Mouse (Mus musculus) left cerebral cortex, postnatal 4 days (tissue): ENCODE data around the gene Plcb1. TPM values are rescaled to one million over a fixed set of nuclear protein-coding genes. Genes with fewer than 3 reads are reported as not detected.

Source experiments
- DNase-seq: peaks from one replicate; pipeline ENCODE4 v3.0.0-alpha.2; 2022
- intact Hi-C: fragments of 180-260 bp; cut with DNase I; formaldehyde crosslinking; loops from one replicate; pipeline ENCODE4 v1.15.1; 2025
- total RNA-seq, 2 experiments: library from RNA; stranded (reverse); gene quantifications; 2 replicates each; pipeline ENCODE4 v1.2.3; 2021

Plcb1 gene
- total RNA-seq, 2 experiments from 2014 or later = 109 to 115 TPM

- DNase-seq = no peak
- intact Hi-C loops = no loop called here
Measured at GRCm38 (mm10) chr2:135156055-135156454, 370.2 kb downstream of the Plcb1 start.

DNA sequence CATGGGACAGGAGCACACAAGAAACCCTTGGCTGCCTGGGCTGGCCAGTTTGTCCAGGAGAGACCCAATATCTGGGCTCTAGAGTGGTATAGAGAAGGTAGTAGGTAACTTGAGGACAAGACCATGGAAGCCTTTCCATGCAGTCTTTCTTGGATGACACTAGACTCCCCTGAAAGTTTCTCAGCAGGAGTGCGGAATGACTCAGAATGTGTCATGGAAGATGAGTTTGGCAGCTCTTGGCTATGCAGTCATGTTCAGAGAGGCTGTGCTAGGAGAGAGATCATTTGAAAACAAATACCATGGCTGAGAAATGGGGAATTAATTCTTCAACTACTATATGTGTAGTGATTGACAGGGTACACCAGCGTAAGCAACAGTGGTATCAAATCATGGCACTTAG lies 372.1 kb downstream of the Plcb1 start:
- intact Hi-C loops = no loop called here

DNA sequence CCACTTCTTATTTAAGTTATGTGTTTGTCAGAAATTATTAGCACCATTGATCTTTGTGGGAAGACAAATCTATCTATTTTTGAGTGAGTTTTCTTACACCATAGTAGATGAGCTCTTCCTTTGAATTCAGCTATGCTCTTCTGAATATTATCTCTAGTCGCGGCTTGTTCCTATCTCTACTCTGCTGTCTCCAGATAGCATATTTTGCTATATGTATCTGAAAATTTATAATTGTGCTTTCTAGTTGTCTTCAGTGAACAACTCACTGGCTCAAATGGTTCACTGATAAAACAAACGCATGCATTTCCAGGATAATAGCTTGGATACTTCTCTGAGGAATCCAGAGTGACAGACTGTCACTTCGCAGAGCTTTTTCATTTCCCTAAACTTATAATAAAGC lies 375.8 kb downstream of the Plcb1 start:
- intact Hi-C loops = no loop called here
- DNase-seq = no peak

More for the DNA sequence above, 372.1 kb downstream of the Plcb1 start:
- no peak for DNase-seq

DNA sequence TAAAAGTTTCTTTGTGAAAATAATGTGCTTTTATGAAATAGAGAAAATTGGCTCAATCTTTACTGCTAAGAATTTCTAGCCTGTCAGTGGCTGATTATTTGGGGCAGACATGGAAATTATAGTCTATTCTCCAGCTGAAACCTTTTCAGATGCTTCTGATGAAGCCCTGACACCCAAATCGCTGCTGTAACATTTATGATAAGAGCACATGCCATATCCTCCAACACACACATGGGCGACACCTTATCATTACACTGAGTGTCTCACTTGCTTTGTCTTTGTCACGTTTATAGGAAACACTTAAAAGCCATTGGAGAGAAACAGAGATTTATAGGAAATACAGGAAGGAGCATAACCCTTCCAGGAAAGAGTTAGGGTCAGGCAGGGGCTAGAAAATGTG lies 379.6 kb downstream of the Plcb1 start:
- intact Hi-C loops = no loop called here
- no peak for DNase-seq

DNA sequence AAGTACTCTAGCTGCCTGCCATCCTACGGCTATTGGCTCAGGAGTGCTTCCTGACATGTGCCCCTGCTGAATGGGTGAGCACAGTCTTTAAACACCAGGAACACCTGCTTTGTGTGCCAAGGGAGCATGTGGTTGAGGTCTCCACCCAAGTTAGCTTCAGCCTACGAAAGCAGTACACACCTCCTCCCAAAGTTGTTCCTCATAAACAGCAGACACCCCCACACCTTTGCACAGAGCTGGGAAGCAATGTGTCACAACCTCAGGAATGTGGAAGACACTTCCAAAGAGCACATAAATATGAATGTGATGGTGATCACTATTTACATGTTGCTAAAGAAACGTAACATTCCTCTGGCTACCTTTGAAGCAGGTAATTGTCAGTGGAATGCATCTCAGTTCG lies 389.7 kb downstream of the Plcb1 start:
- intact Hi-C loops = no loop called here
- DNase-seq = no peak

DNA sequence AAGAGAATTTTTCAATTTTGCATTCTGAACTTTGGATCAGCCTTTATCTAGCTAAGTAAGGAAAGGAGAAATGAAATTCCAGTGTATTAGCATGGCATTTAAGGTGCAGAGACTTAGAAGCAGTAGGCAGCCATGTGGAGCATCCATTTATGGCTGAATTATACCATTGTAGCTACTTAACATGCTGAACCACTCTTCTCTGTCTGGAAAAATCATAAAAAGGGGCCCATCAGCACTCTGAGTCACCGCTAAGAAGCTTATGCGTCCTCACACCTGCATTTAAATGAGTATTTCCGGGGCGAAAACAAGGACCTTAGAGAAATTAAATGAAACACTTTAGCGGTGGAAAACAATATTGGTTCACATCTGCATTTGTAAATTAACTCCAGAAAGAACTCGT lies 401.8 kb downstream of the Plcb1 start:
- no peak for DNase-seq
- intact Hi-C loops = no loop called here

GRCm38 (mm10) chr2:135200830-135201229 lies 415.0 kb downstream of the Plcb1 start:
- intact Hi-C loops = no loop called here
- no peak for DNase-seq

DNA sequence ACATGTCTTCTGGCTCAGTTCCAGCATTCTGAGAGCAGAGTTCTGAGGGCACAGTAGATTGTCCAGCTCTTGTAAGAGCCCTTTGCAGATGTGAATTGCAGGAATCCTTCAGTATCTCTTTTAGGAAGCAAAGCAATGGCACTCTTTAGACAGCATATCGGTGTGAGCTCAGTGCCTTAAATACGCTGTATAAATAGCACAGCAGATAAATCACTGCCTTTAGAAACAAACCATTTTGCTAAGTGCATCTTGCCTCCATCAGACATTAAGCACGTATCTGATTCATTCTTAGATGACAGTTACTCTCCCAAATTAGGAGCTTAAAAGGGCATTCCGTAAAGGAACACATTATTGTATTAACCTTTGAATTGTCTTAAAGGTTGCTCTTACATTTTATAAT lies 416.5 kb downstream of the Plcb1 start:
- intact Hi-C loops = no loop called here
- no peak for DNase-seq

DNA sequence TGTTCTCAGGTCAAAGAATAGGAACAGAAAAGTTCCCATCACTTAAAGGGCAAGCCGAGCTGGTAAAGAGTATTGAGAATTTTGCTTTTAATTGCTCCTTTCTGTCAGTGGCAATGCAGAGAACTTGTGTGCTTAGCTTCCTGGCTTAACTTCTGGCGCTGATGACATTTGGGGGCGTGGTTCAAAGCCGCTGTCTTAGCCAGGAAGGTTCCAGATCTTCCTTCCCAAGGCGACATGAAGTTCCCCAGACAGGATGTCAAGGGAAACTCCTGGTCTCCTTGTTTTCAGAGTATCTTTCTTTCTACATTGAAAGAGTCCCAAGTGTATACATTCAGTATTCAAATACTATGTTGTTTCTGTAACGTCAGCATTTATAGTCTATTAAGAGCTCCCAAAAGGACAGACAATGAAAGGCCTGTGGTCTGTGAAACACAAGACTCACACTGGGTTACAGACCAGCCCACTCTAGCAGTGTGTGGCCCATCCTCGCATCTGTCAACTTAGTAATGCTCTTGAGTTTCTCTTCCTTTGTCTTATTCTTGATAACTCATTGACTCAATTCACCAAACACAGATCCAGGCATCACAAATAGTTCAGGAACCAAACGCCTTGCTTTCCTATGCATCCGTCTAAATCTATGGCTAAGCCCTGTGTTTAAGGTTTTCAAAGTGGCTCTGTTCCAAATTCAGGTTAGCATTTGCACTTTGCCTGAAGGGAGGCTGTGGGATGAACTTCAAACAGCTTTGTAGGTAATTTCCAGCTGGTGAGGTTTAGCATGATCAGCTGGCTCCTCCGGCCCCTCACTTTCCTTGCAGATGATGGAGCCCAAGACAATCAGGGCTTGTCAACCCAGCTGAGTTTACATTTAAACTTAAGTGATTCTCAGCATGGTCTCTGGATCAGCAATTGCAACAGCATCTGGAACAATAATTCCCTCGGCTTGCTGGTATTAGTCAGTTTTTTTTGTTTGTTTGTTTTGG lies 418.6 kb downstream of the Plcb1 start:
- intact Hi-C loops = no loop called here
- peak; percentile 24 for DNase-seq

DNA sequence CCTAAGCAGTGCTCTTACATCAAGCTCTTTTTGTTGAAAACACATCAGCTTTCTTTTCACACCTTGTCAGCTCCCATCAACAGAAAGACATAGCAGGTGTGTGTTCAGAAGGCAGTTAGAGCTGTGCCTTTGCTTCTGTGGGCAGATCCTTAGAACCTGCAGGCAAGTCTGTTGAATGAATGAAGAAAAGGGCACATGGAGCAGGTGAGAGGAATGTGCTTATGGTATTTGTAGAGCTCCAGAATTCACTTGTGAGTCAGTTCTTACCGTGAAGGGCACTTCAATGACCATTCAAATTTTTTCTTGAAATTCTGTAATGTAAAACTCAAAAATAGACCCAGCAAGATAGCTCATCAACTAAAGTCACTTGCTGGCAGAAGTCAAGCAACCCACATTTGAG lies 423.0 kb downstream of the Plcb1 start:
- intact Hi-C loops = no loop called here
- no peak for DNase-seq

- intact Hi-C loops = no loop called here
- DNase-seq = no peak
Measured at GRCm38 (mm10) chr2:135214746-135215448, 429.0 kb downstream of the Plcb1 start.

GRCm38 (mm10) chr2:135219406-135219805 lies 433.5 kb downstream of the Plcb1 start:
- intact Hi-C loops = no loop called here
- DNase-seq = no peak

DNA sequence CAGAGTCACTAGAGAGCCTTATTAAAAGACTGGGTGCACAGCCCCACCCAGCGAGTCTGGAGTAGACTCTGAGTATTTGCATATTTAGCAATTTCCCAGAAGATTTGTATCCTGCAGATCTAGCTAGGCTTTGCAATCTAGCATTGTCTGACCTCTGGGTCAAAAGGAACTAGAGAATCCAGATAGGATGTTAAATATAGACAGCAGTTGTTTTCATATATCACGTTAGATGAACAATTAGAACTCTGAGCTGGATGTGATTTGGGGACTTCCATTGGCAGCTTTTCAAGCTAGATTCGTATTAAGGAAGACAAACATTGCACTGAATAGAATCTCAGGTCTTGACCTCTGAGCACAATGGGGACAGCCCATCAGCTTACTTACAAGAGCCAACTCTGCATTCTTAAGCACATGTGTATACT lies 439.7 kb downstream of the Plcb1 start:
- no peak for DNase-seq
- intact Hi-C loops = no loop called here

DNA sequence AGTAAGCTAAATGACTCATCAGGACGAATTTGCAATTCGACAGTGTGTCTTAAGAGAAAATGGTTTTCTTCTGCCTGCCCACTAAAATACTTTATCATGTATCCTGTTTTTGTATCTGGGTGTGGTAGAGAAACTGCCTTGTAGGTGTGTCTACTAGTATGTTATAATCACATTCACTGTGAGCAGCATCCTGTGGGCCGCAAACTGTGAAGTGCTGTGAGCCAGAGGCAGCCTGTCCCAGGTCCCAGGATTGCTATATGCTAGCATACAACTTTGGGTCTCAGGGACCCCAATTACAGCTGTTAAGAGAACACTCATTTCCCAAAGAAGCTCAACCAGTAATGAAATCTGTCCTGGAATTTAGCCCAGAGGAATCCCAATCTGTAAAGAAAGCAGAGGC lies 444.4 kb downstream of the Plcb1 start:
- intact Hi-C loops = no loop called here
- no peak for DNase-seq

DNA sequence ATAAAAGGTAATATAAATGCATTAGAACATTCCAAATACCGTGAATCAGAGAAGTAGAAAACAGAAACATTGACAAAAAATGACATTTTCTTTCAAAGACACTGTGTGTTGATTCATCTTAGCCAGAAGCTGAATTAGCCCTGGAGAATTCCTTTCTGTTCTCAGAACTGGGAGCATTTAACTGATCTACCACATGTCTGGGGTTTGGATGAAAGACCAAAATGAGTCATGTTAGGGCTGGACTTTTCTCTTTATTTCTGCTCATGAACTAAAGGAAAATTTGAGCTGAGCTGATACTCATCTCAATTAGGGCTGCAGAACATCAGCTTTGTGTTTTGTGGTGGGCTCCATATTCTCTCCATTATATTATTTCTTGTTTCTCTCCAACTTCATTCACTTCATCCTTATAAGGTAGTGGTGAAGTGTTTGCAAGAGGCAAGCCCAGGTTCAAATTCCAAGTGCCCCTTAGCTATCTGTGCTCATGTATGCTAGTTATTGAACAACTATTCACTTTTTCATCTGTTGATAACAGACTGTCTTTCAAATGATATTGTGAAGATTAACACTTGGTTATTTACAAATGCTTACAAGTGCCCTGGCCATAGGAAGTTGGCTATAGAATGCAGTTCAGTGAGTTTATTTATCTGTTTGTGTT lies 456.9 kb downstream of the Plcb1 start:
- intact Hi-C loops = no loop called here
- DNase-seq = no peak

GRCm38 (mm10) chr2:135243764-135244163 lies 457.9 kb downstream of the Plcb1 start:
- DNase-seq = no peak
- intact Hi-C loops = no loop called here

- intact Hi-C loops = no loop called here
- DNase-seq = no peak
Measured at GRCm38 (mm10) chr2:135249925-135250324, 464.1 kb downstream of the Plcb1 start.

DNA sequence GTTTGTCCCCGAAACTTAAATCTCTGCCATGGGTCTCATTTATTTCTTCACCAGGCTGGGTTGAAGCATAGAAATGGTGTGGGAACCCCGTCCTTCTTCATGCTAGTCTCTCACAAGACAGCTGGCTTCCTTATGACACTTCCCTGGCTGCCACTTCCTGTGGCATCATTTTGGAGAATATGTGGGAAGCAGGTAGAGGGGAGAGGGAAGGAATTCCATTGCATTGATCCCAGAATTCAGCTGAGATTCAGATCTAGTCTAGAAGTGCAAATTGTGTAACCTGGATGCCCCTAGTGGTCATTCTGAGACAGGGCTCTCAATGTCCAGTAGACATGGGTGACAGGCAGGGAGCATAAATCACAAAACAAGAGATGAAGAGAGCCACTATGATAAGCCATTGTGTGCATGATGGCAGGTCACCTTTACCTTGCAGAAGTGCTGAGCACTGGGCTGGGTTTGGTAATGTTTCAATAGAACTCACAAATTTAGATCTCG lies 466.0 kb downstream of the Plcb1 start:
- intact Hi-C loops = no loop called here
- peak; percentile 2 for DNase-seq

- no peak for DNase-seq
- intact Hi-C loops = no loop called here
Measured at GRCm38 (mm10) chr2:135259136-135259535, 473.3 kb downstream of the Plcb1 start.

DNA sequence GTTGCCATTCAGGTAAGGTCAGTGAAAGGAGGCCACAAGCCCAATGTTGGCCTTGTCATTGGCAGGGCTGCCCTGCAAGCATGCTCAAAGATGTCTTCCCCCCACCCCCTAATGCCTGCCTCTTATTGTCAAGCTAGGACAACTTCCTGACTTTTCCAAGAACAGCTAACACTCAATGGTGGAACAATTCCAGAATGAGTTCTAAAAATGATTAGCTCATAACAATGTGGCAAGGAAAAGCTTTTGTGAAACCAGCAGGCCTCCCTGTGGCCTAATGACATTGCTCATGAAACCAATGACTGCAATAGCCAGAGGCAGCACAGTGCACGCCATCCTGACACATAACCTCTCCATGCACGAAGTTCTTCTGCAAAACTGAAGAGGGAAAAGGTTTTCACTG lies 478.1 kb downstream of the Plcb1 start:
- no peak for DNase-seq
- intact Hi-C loops = no loop called here

GRCm38 (mm10) chr2:135274949-135275348 lies 489.1 kb downstream of the Plcb1 start:
- intact Hi-C loops = no loop called here
- no peak for DNase-seq
